Mouse (Mus musculus) lung, postnatal 0 days (tissue): ENCODE results near the gene Gpn1.

ENCODE experiments used
- CTCF ChIP-seq: IDR thresholded peaks from 2 replicates; pipeline ENCODE4 v1.5.1; 2016; ENCODE audit warnings: antibody characterized with exemption, mild to moderate bottlenecking
- EP300 ChIP-seq: IDR thresholded peaks from 2 replicates; pipeline ENCODE4 v1.6.1; 2016; ENCODE audit warnings: antibody characterized with exemption, mild to moderate bottlenecking, control low read depth

GRCm38 (mm10) chr5:31452562-31452878 is 42.0 kb upstream of the Gpn1 start:
- TF ChIP-seq CTCF (no peak), EP300 (no peak)
